Comparison of ENCODE assay signal across 8 mouse cellular contexts in the genomic region with DNA sequence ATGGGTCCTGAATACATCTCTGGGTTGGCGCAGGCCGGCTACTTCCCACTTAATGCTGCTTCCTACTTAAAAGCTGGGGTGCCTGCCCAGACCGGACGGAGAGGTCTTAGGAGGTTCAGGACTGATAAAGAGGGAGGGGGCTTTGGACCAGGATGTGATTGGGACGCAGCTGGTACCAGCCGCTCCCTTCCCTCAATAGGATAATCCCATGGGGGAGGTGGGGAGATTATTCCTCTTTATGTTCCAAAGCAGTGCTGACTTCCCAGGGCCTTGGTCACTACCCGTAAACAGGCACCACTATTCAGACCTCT. TPM values are rescaled to one million over a fixed set of nuclear protein-coding genes. Genes with fewer than 3 reads are reported as not detected.
DNase-seq lines count a peak whose midpoint lies in the region; ATAC-seq and TF ChIP-seq lines count a peak whose summit lies in the region.

No protein-coding gene starts in this region.

- peaks cover 16% of the 10 kb centered on the region; the same call in 1 of the 2 replicates for H3K4me1 ChIP-seq in kidney, adult 2 months (ENCODE audit: control insufficient read depth, insufficient read depth, low read length)
- peaks cover 50% of the 10 kb centered on the region for H3K4me1 ChIP-seq in embryonic facial prominence, embryonic 10.5 days
- peaks cover 7% of the 10 kb centered on the region for H3K4me1 ChIP-seq in hindbrain, embryonic 16.5 days (ENCODE audit: control insufficient read depth, insufficient read depth, low read depth, low read length)
- H3K4me1 ChIP-seq in midbrain, embryonic 14.5 days (ENCODE audit: control insufficient read depth, insufficient read depth, low read length), result no peaks in the 10 kb centered on the region

- no peak for TF ChIP-seq POLR2A in kidney, adult 2 months (IDR thresholded peaks at IDR 0.05; ENCODE audit: low read depth, low read length)

- no peaks in the 10 kb centered on the region for H3K36me3 ChIP-seq in kidney, adult 2 months (ENCODE audit: control insufficient read depth, insufficient read depth, low read length)
- H3K36me3 ChIP-seq in embryonic facial prominence, embryonic 10.5 days (replicated peaks), result no peaks in the 10 kb centered on the region
- no peaks in the 10 kb centered on the region for H3K36me3 ChIP-seq in hindbrain, embryonic 16.5 days (ENCODE audit: control insufficient read depth, insufficient read depth, low read length)
- H3K36me3 ChIP-seq in midbrain, embryonic 14.5 days (ENCODE audit: control insufficient read depth, insufficient read depth, low read length), result no peaks in the 10 kb centered on the region

- TF ChIP-seq CTCF in kidney, adult 2 months (conservative IDR thresholded peaks at IDR 0.05; ENCODE audit: insufficient read depth, insufficient read length, low read depth, low read length), result no peak

- peak overlapping the region; percentile 98 for H3K4me2 ChIP-seq in hindbrain, embryonic 16.5 days (ENCODE audit: low read length)
- H3K4me2 ChIP-seq in midbrain, embryonic 14.5 days (ENCODE audit: low read length), result peak overlapping the region; percentile 97

- no peak for DNase-seq in kidney, adult 2 months
- no peak for DNase-seq in kidney, postnatal 14 days
- DNase-seq in embryonic facial prominence, embryonic 10.5 days (ENCODE audit: low spot score), result no peak
- no peak for DNase-seq in midbrain, embryonic 14.5 days
- DNase-seq in frontal cortex, postnatal 14 days (ENCODE audit: low spot score in 2 of 2), result no peak
- DNase-seq in cerebellum, postnatal 25 days, result no peak

- WGBS in kidney, adult 2 months, result 40% methylated on average over 7 of the region's 7 CpGs
- WGBS in embryonic facial prominence, embryonic 10.5 days, result 5% methylated on average over 7 of the region's 7 CpGs
- 7% methylated on average over 7 of the region's 7 CpGs for WGBS in hindbrain, embryonic 16.5 days
- WGBS in midbrain, embryonic 14.5 days, result 3% methylated on average over 7 of the region's 7 CpGs

- peak overlapping the region; percentile 39 for H3K27ac ChIP-seq in kidney, adult 2 months (ENCODE audit: insufficient read depth, low read depth, low read length)
- peak overlapping the region; percentile 88 for H3K27ac ChIP-seq in embryonic facial prominence, embryonic 10.5 days (replicated peaks)
- H3K27ac ChIP-seq in hindbrain, embryonic 16.5 days (ENCODE audit: low read depth, low read length), result peak overlapping the region; percentile 61; the same call in 1 of the 2 replicates
- H3K27ac ChIP-seq in midbrain, embryonic 14.5 days (replicated peaks; ENCODE audit: low read depth, low read length), result peak overlapping the region; percentile 4; the same call in 1 of the 2 replicates

- H3K27me3 ChIP-seq in kidney, adult 2 months (replicated peaks; ENCODE audit: control insufficient read depth, insufficient read depth, low read length), result no peaks in the 10 kb centered on the region
- peaks cover 46% of the 10 kb centered on the region for H3K27me3 ChIP-seq in embryonic facial prominence, embryonic 10.5 days (replicated peaks; ENCODE audit: low read depth, poor library complexity, severe bottlenecking)
- H3K27me3 ChIP-seq in hindbrain, embryonic 16.5 days (replicated peaks; ENCODE audit: control insufficient read depth, insufficient read depth, low read length), result peaks cover 23% of the 10 kb centered on the region
- peaks cover 9% of the 10 kb centered on the region; the same call in 1 of the 2 replicates for H3K27me3 ChIP-seq in midbrain, embryonic 14.5 days (ENCODE audit: control insufficient read depth, insufficient read depth, low read length)

- peak overlapping the region; percentile 55 for H3K4me3 ChIP-seq in kidney, adult 2 months (ENCODE audit: insufficient read depth, low read depth, low read length)
- peak overlapping the region; percentile 82 for H3K4me3 ChIP-seq in embryonic facial prominence, embryonic 10.5 days
- H3K4me3 ChIP-seq in hindbrain, embryonic 16.5 days (ENCODE audit: low read length), result peak overlapping the region; percentile 71
- peak overlapping the region; percentile 57 for H3K4me3 ChIP-seq in midbrain, embryonic 14.5 days (replicated peaks; ENCODE audit: low read depth, low read length)

- H3K9me3 ChIP-seq in embryonic facial prominence, embryonic 10.5 days, result no peaks in the 10 kb centered on the region
- H3K9me3 ChIP-seq in hindbrain, embryonic 16.5 days (ENCODE audit: control insufficient read depth, low read length), result no peaks in the 10 kb centered on the region
- H3K9me3 ChIP-seq in midbrain, embryonic 14.5 days (ENCODE audit: control insufficient read depth, low read length), result no peaks in the 10 kb centered on the region

- H3K9ac ChIP-seq in hindbrain, embryonic 16.5 days (ENCODE audit: low read depth, low read length), result peak overlapping the region; percentile 88
- H3K9ac ChIP-seq in midbrain, embryonic 14.5 days (replicated peaks; ENCODE audit: low read length), result peak overlapping the region; percentile 66

- no peak for ATAC-seq in hindbrain, embryonic 16.5 days
- no peak for ATAC-seq in midbrain, embryonic 14.5 days (ENCODE audit: low FRiP score, low TSS enrichment)
- no peak for ATAC-seq in megakaryocyte-erythroid progenitor cell, adult 5-6 weeks (replicated peaks; ENCODE audit: low FRiP score, low TSS enrichment, poor library complexity, severe bottlenecking)

RNA-seq across cellular contexts. Expression of gene Ramp2, which starts 0.8 kb away (rescaled TPM):
- polyA plus RNA-seq in kidney, adult 2 months (2012; rRNA removed), result 75.9 and 86.6 TPM in 2 replicates
- polyA plus RNA-seq in embryonic facial prominence, embryonic 10.5 days (2016; fragmentation: Nextera tagmentation; extraction: Ambion mirVana), result 66.4 and 68.4 TPM in 2 replicates
- polyA plus RNA-seq in hindbrain, embryonic 16.5 days (2015; fragmentation: Nextera tagmentation; extraction: Ambion mirVana), result 100 and 108 TPM in 2 replicates
- polyA plus RNA-seq in midbrain, embryonic 14.5 days (2014; fragmentation: Nextera tagmentation; extraction: Ambion mirVana), result 59.7 and 84.0 TPM in 2 replicates
- not detected in 2 replicates for total RNA-seq in megakaryocyte-erythroid progenitor cell, adult 5-6 weeks (2014; fragmentation: Nextera tagmentation)
- total RNA-seq in megakaryocyte-erythroid progenitor cell, adult 5-6 weeks (2017), result not detected in 2 replicates

RNA-seq across cellular contexts. Expression of gene Vps25, which starts 6.8 kb away (rescaled TPM):
- 112 and 116 TPM in 2 replicates for polyA plus RNA-seq in kidney, adult 2 months (2012; rRNA removed)
- polyA plus RNA-seq in embryonic facial prominence, embryonic 10.5 days (2016; fragmentation: Nextera tagmentation; extraction: Ambion mirVana), result 124 TPM in 2 replicates
- 128 and 131 TPM in 2 replicates for polyA plus RNA-seq in hindbrain, embryonic 16.5 days (2015; fragmentation: Nextera tagmentation; extraction: Ambion mirVana)
- 111 and 134 TPM in 2 replicates for polyA plus RNA-seq in midbrain, embryonic 14.5 days (2014; fragmentation: Nextera tagmentation; extraction: Ambion mirVana)
- total RNA-seq in megakaryocyte-erythroid progenitor cell, adult 5-6 weeks (2014; fragmentation: Nextera tagmentation), result 112 and 137 TPM in 2 replicates
- total RNA-seq in megakaryocyte-erythroid progenitor cell, adult 5-6 weeks (2017), result 44.7 and 71.5 TPM in 2 replicates

RNA-seq across cellular contexts. Expression of gene Wnk4, which starts 13.7 kb away (rescaled TPM):
- 134 and 160 TPM in 2 replicates for polyA plus RNA-seq in kidney, adult 2 months (2012; rRNA removed)
- polyA plus RNA-seq in embryonic facial prominence, embryonic 10.5 days (2016; fragmentation: Nextera tagmentation; extraction: Ambion mirVana), result 6.0 and 8.3 TPM in 2 replicates
- polyA plus RNA-seq in hindbrain, embryonic 16.5 days (2015; fragmentation: Nextera tagmentation; extraction: Ambion mirVana), result 7.2 and 7.3 TPM in 2 replicates
- polyA plus RNA-seq in midbrain, embryonic 14.5 days (2014; fragmentation: Nextera tagmentation; extraction: Ambion mirVana), result 4.3 and 5.3 TPM in 2 replicates
- 0.25 and 1.4 TPM in 2 replicates for total RNA-seq in megakaryocyte-erythroid progenitor cell, adult 5-6 weeks (2014; fragmentation: Nextera tagmentation)
- 0.05 and 0.30 TPM in 2 replicates for total RNA-seq in megakaryocyte-erythroid progenitor cell, adult 5-6 weeks (2017)

RNA-seq across cellular contexts. Expression of gene Ezh1, which starts 20.4 kb away (rescaled TPM):
- polyA plus RNA-seq in kidney, adult 2 months (2012; rRNA removed), result 44.8 and 48.5 TPM in 2 replicates
- polyA plus RNA-seq in embryonic facial prominence, embryonic 10.5 days (2016; fragmentation: Nextera tagmentation; extraction: Ambion mirVana), result 13.3 and 14.5 TPM in 2 replicates
- polyA plus RNA-seq in hindbrain, embryonic 16.5 days (2015; fragmentation: Nextera tagmentation; extraction: Ambion mirVana), result 30.0 and 32.4 TPM in 2 replicates
- polyA plus RNA-seq in midbrain, embryonic 14.5 days (2014; fragmentation: Nextera tagmentation; extraction: Ambion mirVana), result 25.1 and 25.6 TPM in 2 replicates
- 18.2 and 20.6 TPM in 2 replicates for total RNA-seq in megakaryocyte-erythroid progenitor cell, adult 5-6 weeks (2014; fragmentation: Nextera tagmentation)
- 13.8 and 20.3 TPM in 2 replicates for total RNA-seq in megakaryocyte-erythroid progenitor cell, adult 5-6 weeks (2017)

RNA-seq across cellular contexts. Expression of gene Cntd1, which starts 32.2 kb away (rescaled TPM):
- polyA plus RNA-seq in kidney, adult 2 months (2012; rRNA removed), result 1.3 and 1.6 TPM in 2 replicates
- 1.3 and 1.4 TPM in 2 replicates for polyA plus RNA-seq in embryonic facial prominence, embryonic 10.5 days (2016; fragmentation: Nextera tagmentation; extraction: Ambion mirVana)
- polyA plus RNA-seq in hindbrain, embryonic 16.5 days (2015; fragmentation: Nextera tagmentation; extraction: Ambion mirVana), result 0.83 and 1.0 TPM in 2 replicates
- polyA plus RNA-seq in midbrain, embryonic 14.5 days (2014; fragmentation: Nextera tagmentation; extraction: Ambion mirVana), result 0.38 and 0.55 TPM in 2 replicates
- total RNA-seq in megakaryocyte-erythroid progenitor cell, adult 5-6 weeks (2014; fragmentation: Nextera tagmentation), result 2.3 and 3.7 TPM in 2 replicates
- total RNA-seq in megakaryocyte-erythroid progenitor cell, adult 5-6 weeks (2017), result 2.1 and 4.2 TPM in 2 replicates

Comparison
In these comparisons a context has a peak if more than half of its experiments do, and no peak if none do; other contexts are left out.
1. H3K27ac ChIP-seq: peak in every context shown above with its lines; median percentile 88 in embryonic facial prominence, embryonic 10.5 days; 61 in hindbrain, embryonic 16.5 days; 39 in kidney, adult 2 months; 4 in midbrain, embryonic 14.5 days.
2. RNA of gene Wnk4, which starts 13.7 kb away (polyA plus RNA-seq): 134 to 160 TPM in kidney, adult 2 months; 6.0 to 8.3 TPM in embryonic facial prominence, embryonic 10.5 days, 7.2 to 7.3 TPM in hindbrain, embryonic 16.5 days and 4.3 to 5.3 TPM in midbrain, embryonic 14.5 days; every median in the first group is over 10 times any median in the second.
3. Peak in every context shown above with its lines, with median percentiles within 50 percentile points of each other: H3K4me3 ChIP-seq.